Mouse (Mus musculus): Measurements from ENCODE around the gene Actn2.

Actn2 gene

DNA sequence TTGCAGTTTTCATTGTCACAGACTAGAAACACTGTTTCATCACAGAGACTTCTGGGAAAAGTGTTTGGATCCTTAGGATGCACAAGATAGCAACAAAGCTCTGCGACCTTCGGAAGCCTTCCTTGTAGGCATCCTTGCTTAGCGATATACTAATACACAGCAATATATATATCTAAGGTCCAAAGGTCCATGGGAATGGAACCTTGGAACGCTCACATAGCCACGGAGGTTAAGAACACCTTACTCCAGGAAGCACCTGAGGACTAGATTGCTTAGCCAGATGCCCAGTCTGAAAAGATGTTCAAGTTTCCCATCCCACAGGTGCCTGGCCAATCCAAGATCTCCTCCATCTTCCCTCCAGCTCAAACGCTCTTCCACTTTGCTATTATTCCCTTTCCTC is 26.4 kb downstream of the Actn2 start:
- no peak for DNase-seq

DNA sequence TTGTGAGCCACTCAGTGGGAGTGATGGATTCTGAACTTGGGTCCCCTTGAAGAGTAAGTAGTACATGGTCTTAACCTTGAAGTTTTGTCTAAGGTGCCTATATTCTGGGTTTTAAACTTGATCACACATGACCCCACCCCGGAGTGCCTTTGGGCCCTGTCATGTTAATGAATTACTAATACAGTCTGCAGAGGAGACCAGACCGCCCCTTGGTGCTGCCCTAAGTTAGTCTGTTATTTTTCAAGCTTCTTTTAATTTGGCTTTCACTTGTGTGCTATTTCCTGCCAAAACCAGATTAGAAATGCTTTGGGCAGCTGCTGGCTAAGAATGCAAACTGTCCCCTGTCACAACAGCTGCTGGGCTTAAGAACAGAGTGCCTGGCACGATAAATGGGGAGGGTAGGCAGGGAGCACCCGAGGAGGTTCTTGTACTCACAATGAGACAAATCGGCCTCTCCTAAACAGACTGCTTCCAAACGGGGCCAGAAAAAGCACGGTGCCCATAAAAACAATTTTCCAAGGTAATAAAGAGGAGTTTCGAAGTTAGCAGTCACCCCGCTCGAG is 28.5 kb downstream of the Actn2 start:
- no peak for DNase-seq

DNA sequence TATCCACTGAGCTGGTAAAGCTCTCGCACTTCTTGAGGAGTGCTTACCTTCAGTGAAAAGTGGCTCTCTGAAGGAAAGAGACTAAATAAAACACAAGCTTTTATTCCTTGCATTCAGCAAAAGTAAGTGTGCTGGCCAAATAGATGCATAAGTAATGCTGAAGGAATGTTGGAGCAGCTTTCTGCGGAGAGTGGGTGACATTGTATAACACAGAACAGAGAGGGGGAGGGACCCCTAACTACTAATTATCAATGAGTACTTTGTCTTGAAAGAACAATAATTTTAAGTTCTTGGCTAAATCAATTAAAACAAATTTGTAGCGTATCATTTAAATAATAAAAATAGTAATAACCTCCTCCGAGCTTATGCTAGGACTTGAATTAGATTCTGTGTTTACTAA is 29.2 kb downstream of the Actn2 start:
- DNase-seq, result no peak

DNA sequence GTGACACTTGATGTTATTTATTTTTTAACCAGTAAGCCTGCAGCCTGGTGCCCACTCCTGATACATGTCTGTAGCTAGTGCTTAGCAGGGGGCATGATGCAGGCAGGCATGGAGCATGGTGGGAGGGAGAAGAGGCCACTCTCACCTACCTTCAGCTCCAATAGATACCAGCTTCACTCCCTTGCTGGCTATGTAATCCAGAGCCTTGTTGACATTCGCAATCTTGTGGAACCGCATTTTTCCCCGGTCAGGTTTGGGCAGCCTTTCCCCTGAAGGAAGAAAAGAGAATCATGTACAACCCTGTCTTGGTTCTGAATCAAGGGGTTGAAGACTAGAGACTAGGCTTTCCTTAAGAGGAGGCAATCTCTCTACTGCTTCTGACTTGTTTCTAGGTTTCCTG is 31.1 kb downstream of the Actn2 start:
- no peak for DNase-seq

DNA sequence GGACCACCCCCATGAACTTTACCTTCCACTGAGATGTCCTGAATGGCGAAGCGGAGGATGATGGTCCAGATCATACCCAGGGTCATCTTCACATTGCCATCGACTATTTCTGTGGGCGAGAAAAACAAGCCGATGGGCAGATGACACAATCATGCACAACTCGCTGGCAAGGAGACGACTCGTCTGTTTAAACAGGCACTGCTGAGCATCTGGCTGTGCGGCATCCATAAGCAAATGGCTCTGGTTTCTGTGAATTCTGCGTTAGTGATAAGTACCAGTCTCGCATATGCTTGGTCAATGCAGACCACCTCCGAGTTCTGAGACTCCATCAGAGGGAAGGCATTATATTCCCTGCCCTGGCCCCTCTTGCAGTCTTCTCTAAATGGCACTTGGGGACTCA is 31.7 kb downstream of the Actn2 start:
- DNase-seq, result no peak

DNA sequence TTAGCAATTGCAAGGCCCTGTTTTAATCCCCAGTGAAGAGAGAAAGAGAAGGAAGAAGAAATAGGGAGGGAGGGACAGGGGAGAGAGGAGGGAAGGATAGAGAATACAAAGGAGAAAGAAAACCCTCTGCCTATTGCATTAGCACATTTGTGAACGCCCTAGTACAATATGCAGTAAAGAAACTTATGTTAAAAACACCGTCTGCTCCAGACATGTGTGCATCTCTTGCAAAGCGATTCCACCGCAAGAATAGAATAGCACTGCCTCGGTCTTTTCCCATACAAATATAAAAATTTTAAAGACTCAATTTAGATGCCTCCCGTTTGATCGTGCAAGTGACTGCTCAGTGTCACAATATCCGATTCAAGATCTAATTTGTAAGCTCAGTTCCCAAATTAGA is 32.1 kb downstream of the Actn2 start:
- no peak for DNase-seq

DNA sequence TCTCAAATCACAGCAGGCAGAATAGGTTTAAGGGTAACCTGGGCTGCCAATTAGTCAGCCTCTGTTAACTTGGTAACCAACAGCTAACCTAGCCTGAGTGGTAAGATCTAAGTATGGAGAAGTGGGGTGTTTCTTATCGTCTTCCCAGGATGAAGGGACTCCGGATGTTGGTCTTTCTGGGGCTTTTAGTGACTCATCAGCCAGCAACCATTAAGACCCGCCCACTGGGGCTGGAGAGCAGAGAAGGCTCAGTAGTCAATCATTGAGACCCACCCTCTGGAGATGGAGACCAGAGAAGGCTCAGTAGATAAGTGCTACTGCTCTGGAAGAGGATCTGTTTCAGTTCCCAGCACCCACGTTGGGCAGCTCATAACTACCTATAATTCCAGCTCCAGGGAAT is 33.3 kb downstream of the Actn2 start:
- DNase-seq, result no peak

DNA sequence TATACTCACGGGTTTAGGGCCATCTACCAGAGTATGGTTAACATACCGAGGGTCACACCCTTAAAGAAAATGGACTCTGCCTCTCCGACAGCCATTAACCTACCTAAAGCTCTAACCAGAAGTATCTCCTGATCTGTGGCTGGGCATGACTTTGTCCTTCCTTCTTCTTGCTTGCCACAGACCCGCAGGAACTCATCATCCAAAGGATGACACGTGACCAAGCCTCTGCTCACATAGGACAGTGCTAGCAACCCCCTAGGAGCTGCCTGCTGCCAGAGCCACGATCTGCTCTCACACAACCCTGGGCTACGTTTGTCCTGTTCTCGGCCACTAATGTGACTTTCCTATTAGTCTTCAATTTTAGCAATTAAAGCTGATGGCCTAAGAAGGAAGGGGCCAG is 35.0 kb downstream of the Actn2 start:
- no peak for DNase-seq

DNA sequence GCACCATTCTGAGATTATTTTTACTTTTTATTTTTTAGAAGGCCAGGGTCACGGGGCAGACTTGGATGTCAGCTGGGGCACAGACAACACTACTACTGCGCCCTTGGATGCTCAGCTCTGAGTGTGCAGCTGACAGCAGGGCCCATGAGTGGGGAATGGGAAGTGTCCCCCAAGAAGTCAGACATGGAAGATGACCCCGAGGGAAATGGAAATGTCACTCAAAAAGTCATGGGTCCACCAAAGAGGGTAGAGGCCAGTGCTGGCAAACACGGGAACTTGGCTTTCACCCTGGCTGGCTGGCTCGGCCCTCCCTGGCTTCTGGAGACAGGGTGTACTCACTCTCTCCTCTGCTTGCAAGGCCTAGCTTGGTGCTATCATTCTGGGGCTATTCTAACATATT is 35.6 kb downstream of the Actn2 start:
- DNase-seq, result no peak

DNA sequence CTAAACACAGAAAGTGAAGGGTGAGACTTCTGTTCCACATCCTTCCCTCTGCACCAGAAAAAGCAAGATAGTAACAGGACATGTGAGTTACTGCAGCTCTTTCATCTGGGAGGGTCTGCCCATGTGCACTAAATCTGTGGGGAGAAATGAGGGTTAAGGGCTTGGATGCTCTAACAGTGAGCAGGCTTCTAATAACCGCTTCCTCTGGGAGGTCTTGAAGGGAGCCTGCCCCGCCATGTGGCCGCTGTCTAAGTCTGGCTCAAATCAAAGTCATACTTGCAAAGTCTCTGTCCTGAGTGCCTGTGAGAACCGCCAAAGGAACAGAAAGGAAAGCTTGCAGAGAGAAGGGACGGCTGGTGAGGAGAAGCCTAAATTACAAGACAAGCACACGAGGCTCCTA is 42.8 kb downstream of the Actn2 start:
- no peak for DNase-seq

DNA sequence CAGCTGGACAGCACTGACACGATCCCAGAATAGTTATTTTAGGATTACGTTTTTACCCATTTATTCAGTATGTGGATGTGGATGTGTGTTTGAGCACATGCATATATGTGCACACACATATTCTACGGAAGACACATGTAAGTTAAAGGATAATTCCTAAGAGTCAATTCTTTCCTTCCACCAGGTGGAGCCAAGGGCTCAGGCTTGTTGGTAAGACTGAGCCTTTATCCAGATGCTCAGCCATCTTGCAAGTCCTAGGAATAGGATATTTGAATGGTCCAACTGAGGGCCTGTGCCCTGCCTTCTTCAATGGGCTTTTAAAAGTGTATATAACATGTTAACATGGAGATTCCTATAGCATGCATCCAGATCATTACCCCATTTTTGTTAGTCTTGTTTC is 43.9 kb downstream of the Actn2 start:
- peak; percentile 53 for DNase-seq

DNA sequence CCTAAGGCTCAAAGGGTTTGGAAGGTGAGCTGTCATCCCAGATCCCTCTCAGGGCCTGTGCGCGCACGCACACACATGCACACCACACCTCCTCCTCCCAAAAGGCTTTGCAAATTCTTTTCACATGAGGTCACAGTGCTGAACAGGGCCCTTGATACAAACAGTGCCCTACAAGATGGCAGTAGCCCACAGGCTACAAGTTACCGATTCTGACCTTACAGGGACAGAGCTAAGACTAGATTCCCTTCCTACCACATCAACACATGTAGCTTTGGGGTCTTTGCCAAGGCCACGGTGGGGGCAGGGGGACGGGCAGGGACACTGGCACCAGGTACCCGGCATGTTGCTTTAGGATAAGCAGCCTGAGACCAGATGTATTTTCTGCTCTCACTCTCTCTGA is 46.8 kb downstream of the Actn2 start:
- DNase-seq, result no peak

DNA sequence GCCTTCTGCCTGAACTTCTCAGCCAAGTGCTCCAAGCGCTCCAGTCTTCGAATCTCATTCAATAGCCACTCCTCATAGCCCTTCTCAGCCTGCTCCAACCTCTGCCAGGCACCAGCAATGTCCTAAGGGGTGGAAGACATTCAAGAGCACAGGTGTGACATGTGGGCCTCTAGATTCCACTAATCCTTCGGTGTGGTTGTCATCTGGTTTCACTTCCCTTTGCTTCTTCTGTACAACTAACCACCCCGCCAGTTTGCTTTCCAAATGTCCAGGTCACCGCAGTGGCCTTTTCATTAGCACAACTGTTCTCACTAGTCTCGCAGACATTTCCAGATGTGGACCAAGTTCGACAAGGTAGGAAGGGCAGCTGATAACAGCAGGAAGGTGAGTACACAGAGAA is 49.9 kb downstream of the Actn2 start:
- no peak for DNase-seq

DNA sequence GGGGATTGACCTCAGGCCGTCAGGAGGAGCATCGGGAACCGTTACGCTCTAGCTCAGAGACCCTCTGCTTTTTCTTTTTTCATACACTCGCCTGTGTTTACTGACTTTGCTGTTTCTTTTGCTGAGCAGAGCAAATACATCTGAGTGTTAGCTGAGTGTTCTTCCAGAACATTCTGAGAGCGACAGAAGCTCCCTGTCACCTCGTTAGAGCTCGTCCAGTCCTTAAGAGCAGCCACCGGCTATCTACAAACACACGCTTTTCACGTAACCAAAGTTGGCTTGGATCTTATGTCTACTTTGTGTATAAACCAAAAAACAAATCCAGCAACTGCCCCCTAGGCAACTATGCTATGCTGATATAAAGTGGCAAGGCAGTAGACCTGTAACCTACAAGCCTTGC is 56.0 kb downstream of the Actn2 start:
- DNase-seq, result no peak

DNA sequence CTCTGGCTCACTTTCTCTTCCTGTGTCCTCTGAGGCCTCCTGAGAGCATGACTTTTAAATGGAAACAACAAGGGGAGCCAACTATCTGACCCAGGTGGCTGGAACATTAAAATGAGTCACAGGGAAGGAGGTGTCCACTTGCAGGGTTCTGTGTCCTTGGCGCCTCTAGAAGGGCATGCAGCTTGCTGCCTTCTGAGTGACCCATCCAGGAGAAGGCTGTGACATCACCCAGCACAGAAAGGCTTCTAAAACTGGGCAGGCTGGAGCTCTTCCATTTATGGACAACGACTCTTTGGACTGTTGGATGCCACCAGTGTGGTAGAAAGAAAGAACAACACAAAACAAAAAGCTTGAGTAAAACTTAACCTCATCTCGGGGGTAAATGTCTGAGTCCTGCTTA is 56.7 kb downstream of the Actn2 start:
- no peak for DNase-seq

DNA sequence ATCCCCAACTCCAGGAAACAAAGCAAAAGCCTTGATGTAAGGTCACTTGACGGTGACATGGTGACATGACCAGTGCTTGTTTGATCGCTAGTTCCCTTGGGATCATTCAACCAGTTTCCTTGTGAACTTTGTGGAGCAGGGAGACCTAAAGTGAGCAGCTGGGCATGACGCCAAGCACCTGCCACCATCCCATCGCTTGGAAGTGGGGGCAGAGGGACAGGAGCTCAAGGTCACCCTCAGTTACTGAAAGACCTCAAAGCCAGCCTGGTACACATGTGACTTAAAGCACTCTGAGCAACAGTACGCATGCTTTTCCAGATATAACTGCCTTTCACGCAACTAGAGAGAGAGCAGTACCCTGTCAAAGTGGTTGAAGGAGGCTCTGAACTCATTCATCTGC is 65.8 kb downstream of the Actn2 start:
- no peak for DNase-seq

DNA sequence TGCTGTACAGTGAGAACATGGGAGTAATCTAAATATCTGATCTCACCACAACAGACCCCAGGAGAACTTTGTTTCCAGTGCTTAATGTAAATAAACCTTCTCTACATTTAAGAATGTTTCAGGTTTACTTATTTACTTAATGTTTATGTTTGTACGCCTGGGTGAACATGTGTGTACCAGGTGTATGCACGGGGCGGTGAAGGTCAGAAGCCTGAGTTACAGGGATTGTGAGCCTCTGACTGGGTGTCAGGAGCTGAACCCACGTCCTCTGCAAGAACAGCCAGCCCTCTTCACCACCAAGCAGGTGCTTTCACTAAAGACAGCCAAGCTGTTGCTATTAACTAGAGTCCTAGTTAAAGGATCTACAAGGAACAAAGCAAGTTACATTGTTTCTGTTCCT is 66.3 kb downstream of the Actn2 start:
- DNase-seq, result no peak

DNA sequence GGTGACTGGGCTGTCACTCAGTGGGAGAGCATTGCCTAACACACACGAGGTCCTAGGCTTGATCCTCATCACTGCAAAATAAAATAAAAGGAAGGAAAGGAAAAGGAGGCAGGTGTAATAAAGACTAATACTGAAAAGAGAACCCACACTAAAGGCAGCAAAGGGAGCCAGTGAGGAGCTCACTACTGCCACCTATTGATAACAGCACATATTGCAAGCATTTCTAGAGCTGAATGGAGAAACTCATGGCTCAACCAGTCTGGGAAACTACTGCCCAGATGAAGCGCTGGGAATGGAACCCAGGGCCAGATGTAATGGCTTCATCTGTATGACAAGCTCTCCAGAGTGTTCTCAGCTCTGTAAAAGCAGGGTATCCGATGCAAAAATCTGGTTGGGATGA is 67.6 kb downstream of the Actn2 start:
- peak; percentile 33 for DNase-seq

DNA sequence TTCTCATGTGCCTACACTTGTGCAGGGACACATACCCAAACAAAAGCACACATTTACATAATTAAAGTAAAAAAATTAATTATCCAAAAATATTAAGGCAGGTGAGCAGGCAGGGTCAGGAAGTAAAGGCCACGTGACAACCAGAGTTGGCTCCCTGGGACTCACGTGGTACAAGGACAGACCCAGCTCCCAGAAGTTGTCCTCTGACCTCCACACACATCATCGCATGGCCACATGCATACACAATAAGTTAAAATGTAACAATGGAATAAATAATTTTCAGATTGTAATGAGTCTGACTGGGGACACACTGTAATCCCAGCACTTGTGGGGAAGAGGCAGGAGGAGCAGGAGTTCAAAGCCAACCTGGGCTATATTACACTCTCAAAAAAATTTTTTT is 72.6 kb downstream of the Actn2 start:
- DNase-seq, result no peak

DNA sequence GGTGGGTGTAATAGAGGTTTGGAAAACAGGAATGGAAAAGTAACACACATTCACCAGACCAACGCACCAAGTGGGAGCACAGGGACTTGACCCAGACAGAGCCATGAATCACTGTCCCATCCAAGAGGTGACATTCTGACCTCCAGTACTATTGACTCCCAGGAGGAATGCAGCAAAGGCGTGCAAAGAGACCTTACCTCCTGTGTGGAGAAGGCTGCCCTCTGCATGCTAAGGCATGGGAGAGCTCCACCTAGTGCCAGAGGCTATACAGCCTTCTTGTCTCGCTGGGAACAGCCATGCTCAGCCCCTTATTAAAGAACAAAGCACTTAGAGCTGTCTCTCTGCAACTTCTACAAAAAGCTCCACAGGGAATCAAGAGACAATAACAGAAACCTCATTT is 73.5 kb downstream of the Actn2 start:
- no peak for DNase-seq

DNA sequence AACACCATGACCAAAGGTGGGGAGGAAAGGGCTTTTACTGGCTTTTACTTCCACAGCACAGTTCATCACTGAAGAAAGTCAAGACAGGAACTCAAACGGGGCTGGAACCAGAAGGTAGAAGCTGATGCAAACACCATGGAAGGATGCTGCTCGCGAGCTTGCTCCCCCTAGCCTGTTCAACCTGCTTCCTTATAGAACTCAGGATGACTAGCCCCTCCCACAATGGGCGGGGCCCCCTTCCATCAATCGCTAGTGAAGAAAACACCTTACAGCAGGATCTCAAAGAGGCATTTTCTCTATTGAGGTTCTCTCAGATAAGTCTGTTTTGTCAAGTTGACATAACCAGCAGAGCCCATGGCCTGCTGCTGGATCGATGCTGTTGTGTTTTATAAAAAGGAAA is 76.6 kb downstream of the Actn2 start:
- DNase-seq, result no peak

DNA sequence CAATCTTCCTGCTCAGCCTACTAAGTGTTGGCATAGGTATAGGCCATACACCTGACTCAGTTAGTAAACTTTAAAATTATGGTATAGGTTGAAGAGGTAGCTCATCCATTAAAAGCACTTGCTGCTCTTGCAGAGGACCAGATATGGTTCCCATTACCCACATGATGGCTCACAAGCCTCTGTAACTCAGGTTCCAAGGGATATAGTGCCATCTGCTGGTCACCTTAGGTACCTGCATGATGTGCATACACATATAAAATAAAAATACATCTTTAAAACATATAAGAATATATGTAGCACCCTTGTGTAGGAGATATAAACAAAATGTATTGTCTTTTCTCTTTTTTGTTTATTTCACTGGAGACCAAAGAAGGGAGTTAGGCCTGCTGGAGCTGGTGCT is 79.1 kb downstream of the Actn2 start:
- DNase-seq, result no peak

DNA sequence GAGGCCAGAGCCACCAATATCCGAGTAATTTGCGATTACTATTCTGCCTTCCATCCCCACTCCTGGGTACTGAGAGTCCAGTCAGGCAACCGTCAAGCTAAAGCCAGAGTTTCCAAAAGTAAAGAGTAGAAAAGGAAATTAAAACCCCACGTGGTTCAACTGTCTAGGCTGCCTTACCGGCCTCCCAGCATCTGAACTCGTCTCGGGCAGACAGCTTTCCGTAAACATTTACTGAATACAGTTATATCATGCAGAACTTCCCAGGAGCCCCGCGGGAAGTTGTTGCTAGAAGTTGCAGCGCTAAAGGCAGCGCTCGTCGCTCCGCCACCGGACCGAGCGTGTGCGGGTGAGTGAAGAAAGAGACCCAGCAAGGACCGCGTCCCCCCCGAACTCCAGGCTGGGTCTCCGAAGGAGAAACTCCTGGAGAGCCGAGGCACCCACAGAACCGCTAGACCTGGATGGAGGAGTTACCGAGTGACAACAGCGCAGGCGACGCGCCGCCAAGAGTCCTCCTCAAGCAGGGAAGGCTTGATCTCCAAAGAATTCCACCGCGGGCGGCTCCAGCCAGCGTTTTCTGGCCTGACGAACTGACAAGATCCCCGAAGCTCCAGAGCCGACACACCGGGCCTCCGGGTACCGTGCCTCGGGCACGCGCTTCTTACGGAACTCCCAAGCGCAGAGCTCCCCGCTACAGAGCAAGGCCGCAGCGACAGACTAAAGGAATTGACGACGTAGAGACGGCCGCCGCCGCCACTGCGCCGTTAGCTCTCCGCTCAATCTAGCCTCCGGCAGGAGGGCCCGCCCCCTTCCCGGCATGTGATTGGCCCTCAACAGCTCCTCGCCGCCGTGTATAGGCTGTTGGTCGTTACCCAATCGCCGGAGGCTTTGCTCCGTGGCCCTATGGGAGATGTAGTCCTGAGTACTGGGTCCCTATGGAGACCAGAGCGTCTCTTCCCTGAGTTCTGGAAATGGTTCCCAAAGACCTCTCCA is 82.9 kb downstream of the Actn2 start, which contains the start of gene Mtr:
TSS of gene Mtr (minus strand) at position 723 of the 990 bp plus-strand sequence.
- DNase-seq, result peak; percentile 98

DNA sequence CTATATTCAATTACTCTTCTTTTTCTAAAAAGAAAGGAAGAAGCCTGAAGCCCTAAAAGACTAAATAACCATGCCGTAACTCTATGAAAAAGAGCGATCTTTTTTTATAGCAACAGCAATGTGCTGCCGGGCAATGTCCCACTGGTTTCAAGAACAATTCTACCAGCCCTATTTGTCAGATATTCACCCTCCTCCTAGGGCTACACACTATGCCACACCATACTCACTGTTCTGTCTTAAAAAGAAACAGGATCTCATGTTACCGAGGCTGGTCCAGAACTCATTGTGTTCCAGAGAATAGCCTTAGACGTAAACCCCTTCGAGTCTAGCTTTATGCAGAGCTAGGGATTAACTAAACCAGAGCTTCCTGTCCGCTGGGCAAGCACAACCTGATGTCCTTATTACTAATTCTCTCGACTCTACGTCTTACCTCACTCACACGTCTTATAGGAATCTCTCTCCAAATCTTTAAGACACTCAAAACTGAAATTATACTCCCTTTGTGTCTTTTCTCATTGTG is 83.6 kb downstream of the Actn2 start:
- no peak for DNase-seq

Data from right cerebral cortex, adult 18-20 months (tissue).